Mouse (Mus musculus): Measurements from ENCODE around the gene Ccl25. TPM values are rescaled to one million over a fixed set of nuclear protein-coding genes. Genes with fewer than 3 reads are reported as not detected.
A peak's percentile ranks its signal among the peaks of the same experiment; 100 is the strongest.

Ccl25 gene
- total RNA-seq (2021): 10 to 100 TPM in 1 of 2 experiments, 1 to 10 TPM in 1; 5.9 to 14.8 TPM
- long read RNA-seq, experiment 1, transcript Ccl25-201 (6 exons, 1,058 nt): major isoform, 11 of 13 reads
- long read RNA-seq, experiment 1, partial matches to known transcripts: 0 of 13 reads
- long read RNA-seq, experiment 1, other reads (novel, unspliced or antisense): 2 of 13 reads
- long read RNA-seq, experiment 2, partial matches to known transcripts: 0 of 4 reads
- long read RNA-seq, experiment 2, other reads (novel, unspliced or antisense): 2 of 4 reads

DNA sequence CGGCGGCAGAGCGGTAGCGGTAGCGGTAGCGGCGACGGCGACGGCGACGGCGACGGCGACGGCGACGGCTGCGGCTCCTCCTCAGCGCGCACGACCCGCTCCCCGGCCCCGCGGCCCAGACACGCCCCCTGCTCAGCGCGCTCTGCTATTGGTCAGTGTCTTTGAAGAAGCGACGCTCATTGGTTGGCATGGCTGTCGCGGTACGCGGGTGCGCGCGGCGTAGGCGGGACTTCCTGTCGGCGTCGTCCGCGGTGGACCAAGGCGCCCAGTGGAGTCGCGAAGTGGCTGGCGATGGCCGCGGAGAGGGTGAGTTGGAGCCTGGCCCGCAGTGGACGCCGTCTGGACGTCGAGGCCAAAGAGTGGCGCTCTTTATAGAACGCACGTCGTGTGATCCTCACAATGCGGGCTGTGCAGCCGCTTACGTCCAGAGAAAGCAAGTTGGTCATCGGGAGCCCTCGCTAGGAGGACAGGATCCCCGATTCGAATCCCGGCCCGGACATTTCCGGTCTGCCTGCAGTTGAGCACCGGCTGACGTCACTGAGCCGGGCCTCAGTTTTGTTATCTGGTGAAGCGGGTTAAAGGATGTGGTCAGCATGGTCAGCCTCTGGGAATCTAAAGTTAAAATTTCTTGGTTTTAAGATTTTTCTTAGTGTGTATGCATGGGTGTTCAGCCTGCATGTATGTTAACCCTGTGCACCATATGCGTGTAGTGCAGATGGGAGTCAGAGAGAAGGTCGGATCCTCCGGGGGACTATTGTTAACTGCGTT, at the start of gene Ccl25, which contains the start of gene Elavl1:
Gene Ccl25 (plus strand): TSS at position 228 of the 768 bp plus-strand sequence.
Gene Elavl1 (minus strand): TSS at position 431 of the 768 bp plus-strand sequence.
- DNase-seq: peak; percentile 98 to 99
- intact Hi-C loops (cut with DNase I): loop anchor here (5.0 to 10.0 kb wide), 3 partner anchors 133 to 170 kb away; partner anchors contain the start of genes Cers4 and Evi5l

DNA sequence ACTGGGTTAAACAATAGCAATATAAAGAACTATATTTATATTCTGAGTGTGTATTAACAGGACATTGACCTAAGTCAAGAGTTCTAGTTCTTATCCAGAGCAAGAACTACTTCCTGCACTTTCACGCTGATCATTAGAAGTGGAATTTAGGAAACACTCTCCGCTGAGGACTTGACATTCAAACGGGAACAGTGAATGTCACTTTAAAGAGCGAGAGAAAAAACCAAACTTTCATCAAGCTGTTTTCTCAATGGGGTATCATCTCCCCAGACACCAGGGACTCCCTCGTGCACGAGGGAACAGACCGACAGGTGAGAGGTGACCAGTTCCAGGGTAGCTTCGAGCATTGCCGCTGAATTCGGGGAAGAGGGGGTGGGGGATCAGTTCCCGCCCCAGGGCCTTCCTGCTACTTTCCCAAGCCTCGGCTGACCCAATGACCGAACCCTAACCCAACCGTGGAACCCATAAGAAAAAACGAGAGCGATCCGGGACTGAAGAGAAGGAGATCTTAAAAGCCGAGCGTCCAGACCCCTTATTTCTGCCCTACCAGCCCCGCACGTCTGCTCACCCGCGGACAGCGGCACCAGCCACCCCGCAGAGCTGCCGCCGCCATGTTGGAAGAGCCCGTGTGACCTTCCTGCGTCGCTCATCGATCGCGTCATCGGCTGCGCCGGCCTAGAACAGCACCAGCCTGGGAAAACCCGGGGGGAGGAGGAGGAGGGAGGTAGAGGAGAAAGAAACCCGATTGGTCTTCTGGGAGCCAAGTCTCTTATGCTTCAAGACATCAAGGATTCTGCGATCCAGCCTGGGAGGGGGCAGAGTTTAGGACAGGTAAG, 49.5 kb upstream of the Ccl25 start, which contains the start of gene Timm44:
Gene Timm44 (minus strand): TSS at position 639 of the 836 bp plus-strand sequence.
- peak; percentile 94 to 97 for DNase-seq
- intact Hi-C loops (cut with DNase I): no loop called here

DNA sequence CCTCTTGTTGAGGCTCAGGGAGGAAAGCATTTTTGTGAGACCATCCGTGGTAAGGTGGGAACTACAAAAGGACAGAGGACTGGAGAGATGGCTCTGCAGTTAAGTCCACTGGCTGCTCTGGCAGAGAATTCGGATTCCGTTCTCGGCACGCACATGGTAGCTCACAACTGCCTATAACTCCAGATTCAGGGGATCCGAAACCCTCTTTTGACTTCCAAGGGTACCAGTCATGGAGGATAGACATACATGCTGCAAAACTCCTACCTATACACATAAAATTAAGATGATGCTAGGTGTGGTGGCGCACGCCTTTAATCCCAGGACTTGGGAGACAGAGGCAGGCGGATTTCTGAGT, 48.9 kb upstream of the Ccl25 start:
- intact Hi-C loops (cut with DNase I): no loop called here
- DNase-seq: no peak

DNA sequence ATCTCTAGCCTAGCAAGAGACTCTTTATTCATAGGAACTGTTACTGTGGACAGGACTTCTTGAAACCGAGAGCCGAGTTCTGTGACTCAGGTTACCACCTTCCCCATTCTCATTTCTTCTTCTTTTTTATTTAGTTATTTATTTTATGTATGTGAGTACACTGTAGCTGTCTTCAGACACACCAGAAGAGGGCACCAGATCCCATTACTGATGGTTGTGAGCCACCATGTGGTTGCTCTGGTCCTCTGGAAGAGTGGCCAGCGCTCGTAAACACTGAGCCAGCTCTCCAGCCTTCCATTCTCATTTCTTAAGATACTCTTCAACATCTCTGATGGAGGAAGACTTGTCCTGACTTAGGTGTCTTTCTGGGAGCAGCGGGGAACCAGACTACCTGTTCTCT, 32.3 kb upstream of the Ccl25 start:
- intact Hi-C loops (cut with DNase I): no loop called here
- DNase-seq: no peak

DNA sequence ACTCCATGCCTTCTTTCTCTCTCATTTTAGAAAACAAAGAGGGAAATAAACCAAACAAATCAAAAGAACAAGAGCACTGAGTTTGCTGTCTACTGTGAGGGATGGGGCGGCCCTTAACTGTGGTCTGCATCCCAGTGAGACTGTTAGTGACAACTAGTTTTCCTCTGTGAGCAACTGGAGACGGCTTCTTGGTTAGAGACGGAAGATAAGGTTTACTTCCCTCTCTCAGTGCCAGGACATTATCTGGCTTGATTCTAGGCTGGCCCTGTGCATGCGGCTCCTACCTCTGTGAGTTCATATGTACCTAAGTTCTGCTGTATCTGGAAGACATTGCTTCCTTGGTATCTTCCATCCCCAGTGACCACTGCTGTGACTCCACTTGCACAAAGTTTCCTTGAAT, 27.2 kb upstream of the Ccl25 start:
- DNase-seq: no peak

DNA sequence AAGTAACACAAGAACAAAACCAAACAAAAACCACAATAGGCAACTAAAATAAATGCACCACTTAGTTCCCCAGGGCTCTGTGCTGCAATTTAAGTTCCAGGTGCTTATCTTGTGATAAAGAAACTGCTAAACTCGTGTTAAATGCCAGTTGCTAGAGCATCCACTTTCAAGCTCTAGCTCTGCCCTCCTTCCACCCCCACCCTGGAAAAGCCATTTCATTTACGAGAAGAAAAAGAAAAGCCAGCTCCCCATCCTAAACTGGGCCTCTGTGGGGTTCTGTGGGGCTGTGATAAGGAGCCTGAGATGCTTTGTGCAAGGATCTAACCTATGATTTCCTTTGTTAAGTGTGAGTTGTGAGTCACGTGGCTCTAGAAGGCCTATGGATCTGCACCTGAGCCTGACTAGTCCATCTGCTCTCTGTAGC, 20.9 kb upstream of the Ccl25 start:
- intact Hi-C loops (cut with DNase I): no loop called here
- DNase-seq: no peak

More for the DNA sequence above, 27.2 kb upstream of the Ccl25 start:
- intact Hi-C loops (cut with DNase I): no loop called here

DNA sequence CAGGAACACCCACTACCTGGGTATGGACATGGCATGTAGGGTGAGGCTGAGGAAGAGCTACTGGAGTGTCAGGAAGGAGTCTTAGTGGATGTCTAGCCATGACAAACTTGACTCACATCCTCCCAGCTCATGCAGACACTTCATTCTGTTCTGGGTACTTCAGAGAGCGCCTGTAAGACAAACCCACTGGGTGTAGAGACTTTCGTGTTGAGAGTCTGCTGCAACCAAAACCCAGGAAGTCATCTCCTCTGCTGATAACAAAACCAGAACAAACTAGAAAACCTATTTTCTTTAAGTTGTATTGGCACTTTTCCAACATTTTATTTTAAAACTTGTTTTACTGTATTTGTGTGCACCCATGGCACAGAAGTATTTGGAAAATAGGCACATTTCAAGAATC, 19.2 kb upstream of the Ccl25 start:
- no peak for DNase-seq
- intact Hi-C loops (cut with DNase I): no loop called here

DNA sequence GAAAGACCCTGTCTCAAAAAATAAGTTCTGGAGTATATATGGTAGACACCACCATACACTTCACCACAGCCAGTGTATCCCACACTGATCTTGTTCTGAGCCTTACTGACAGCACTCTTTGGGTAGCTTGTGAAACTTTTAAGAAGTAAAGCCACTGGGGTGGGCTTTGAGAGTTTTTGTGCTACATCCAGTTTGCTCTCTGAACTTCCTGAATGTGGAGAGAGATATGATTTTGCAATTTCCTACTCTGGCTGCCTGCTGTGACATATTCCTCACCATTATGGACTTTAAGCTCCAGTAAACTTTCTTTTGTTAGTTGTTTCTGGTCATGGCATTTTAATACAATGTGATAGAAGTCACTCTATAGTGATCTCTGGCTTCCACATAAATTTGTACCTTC, 12.9 kb upstream of the Ccl25 start:
- DNase-seq: no peak
- intact Hi-C loops (cut with DNase I): no loop called here

DNA sequence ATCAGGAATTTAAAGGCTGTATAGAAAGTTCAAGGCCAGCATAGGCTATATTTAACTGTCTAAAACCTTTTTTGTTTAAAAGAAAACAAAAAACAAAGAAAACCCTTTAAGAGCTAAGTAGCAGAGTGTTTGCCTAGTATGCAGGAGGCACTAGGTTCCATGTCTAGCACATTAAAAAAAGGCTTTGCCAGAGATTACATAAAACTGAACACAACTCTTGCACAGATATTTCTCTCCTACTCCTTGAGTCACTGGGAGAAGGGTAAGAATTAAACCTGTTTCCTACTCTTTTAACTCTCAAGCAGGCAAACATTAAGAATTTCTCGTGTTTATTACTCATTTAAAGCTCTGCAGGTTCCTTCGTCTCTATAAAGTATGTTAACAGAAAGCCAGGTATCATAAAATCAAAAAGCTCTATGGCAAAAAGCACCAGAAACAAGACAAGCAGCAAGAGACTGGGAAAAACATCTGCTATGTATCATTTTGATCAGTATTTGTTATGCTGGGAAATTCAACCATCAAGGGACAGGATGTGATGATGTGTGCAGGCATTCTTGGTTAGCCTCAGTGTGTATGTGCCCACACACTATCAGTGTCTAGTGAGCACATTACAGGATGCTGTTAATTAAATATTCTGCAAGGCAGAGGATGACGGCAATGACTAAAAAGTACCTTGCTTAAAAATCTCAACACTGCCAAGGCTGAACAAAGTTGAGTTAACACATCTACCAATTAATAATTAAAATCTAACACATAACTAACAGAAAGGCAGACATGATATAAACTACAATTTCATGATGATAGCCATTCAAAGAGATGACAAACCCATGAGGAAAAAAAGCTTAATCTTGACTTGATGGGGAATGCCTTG, 11.5 kb upstream of the Ccl25 start:
- DNase-seq: no peak
- intact Hi-C loops (cut with DNase I): no loop called here

DNA sequence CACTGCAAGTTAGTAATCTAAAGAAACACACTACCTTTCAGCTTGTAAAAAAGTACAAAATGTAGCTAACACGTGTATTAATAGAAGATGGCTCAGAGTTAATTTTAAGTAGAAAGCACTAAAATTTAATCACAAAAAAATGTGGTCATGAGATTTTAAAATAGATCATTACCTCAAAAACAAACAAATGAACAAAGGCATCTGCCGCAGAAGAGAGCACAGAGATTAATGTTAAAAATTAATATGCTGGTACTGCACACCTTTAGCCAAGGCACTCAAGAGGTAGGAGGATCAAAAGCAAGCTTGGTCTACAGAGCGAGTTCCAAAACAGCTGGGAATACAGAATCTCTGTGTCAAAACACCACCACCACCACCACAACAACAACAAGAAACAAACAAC, 10.2 kb upstream of the Ccl25 start:
- no peak for DNase-seq
- intact Hi-C loops (cut with DNase I): no loop called here

DNA sequence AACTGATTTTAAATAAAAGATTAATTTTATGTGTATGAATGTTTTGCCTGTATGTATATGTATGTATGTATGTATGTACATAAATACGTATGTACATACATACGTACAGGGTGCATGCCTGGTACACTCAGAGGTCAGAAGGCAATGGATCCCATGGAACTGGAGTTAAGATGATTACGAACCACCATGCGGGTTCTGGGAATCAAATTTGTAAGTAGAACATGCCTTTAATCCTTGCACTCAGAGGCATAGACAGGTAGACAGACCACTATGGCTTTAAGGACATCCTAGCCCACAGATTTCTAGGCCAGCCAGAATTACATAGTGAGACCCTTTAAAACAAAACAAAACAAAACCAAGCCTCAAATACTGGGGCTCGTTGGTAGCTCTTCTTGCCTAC, 6.9 kb upstream of the Ccl25 start:
- intact Hi-C loops (cut with DNase I): no loop called here

DNA sequence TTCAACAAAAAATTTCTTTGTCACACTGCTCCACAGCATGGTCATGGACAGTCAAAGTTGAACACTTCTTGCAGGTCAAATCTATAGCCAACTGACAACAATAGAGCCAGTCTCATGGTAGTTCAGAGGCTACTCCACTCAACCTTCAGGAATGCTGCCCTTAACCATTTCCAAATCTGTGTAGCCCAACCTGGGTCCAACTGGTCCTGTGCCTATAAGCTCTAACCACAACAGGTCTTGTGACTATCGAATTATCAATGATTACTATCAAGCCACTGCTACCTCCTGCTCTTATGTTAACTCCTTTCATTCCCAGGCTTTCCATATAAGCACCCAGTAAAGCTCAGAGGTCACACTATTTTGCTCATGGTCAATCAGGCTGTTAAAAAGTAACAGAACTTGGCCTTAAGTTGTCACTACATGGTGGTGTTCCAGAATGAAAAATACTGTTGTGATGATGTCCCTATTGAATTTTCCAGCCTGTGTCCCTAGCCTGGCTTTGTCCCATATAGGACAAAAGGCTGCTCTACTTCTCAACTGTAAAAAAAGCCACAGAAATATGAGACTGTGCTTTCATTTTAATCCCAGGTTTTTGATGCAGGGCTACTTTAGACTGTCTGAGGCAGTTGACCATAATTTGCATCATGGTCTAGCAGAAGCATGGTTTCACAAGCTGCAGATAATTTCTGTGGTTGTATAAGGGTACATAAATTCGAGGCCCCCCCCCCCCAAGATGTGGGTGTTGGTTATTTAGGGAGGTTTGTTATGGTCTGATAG, 6.0 kb upstream of the Ccl25 start:
- intact Hi-C loops (cut with DNase I): no loop called here
- DNase-seq: no peak

More for the DNA sequence above, 6.9 kb upstream of the Ccl25 start:
- no peak for DNase-seq

DNA sequence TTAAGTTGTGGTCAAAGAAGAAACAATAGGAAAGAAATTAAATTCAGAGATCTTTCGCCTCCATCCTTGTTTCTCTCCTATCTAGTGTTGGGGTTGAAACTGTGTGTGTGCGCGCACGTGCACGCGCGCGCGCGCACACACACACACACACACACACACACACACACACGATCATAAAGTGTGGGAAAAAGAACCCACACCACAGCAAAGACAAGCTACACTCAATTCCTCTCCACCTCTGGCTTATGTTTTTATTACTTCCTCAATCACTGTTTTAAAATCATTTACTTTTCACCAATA, 5.5 kb upstream of the Ccl25 start:
- DNase-seq: no peak
- intact Hi-C loops (cut with DNase I): no loop called here

DNA sequence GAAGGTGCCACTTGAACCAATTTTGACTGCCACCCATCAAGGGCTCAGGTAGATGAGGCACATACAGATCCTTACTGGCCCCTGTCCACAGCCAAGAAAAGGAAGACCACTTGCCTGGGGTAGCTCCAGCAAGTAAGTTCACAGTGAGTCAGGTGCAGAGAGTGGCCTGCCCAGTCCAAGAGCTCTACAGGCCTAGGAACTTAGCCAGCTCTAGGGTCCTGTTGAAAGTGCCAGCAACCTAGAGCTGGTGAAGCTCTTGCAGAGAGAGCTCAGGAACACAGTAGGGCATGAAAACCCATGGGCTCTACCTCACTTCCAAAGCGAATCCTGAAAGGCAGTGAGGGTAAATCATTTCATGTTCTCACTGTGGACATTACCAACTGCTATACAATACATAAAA, 4.6 kb upstream of the Ccl25 start:
- DNase-seq: no peak
- intact Hi-C loops (cut with DNase I): loop anchor here (5.0 to 10.0 kb wide), 3 partner anchors 128 to 174 kb away; partner anchors contain the start of genes Cers4 and Evi5l

DNA sequence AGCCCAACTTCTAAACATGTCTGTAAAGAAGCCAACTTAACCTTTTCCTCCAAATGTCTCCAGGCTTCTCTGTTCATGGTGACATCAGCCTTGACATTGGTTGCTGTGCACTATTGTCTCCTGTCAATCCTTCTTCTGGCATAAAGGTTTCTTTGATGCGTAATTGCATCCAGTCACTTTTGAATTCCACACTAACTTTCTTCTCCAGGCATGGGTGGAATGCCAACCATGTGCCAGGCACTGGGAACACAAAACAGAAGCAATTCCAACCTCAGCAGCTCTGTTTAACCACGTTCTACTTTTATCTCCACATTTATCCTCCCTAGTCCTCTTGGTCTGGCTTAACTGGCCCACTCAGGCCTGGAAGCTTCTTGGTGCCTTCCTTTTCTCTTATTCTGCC, 4.0 kb upstream of the Ccl25 start:
- intact Hi-C loops (cut with DNase I): loop anchor here (5.0 to 10.0 kb wide), 3 partner anchors 129 to 174 kb away; partner anchors contain the start of genes Cers4 and Evi5l
- DNase-seq: peak in 1 of 2 experiments; percentile 14

DNA sequence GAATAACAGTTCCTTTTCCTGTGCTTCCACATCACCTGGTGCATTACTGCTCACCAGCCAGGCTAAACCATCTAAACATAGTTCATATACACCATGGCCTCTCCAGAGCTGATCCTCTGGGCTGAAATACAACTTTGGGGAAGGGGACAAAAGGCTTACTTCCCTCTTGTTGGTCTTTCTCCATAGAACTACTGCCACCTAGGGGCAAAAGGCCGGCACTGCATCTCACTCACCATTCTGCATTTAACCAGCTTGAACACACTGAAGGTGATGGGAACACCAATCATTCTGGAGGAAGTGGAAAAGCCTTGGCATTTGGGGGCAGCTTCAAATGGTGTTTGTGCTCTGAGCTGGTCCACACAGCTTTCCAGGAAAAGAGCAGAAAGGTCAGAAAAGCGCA, 2.5 kb upstream of the Ccl25 start:
- intact Hi-C loops (cut with DNase I): loop anchor here (2.0 to 10.0 kb wide), 5 partner anchors 72 to 182 kb away; partner anchors contain the start of genes Cers4 and Evi5l
- DNase-seq: peak; percentile 77 to 89

DNA sequence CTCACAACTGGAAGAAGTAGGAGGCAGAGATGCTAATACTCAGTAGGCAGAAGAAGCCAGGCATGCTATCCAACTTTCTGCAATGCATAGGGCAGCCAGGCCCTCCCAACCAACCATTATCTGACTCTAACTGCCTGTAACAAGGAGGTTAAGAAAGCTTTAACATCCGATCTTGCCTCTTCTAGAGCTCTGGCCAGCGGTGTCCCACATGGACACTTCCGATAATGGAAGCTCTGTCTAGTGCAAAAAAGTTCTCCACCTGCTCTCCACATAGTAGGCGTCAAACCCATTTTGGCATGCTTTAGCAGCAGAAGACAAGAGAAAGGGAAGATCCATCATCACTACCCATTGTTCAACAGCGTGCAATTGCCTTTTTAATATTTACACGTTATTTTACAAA, 1.1 kb upstream of the Ccl25 start:
- intact Hi-C loops (cut with DNase I): loop anchor here (2.0 to 10.0 kb wide), 5 partner anchors 73 to 183 kb away; partner anchors contain the start of genes Cers4 and Evi5l
- DNase-seq: no peak

DNA sequence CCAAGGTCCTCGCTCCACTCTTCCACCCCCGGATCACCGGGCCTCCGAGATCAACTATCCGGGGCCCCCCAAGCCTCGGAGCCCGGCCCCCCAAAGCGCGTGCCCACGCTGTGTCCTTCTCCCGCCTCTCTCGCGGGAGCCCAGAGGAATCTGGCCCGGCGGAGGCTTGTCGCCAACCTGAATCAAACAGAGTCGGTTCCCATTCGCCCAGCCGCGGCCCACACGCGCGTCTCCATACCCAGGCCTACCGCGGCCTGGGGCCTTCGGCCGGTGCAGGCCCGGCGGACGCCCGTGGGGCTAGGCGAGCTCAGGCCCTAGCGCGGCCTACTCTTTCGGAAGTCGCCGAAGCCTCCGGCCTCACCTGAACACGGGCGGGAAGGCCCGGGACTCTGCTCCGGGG, 485 bp upstream of the Ccl25 start:
- no peak for DNase-seq
- intact Hi-C loops (cut with DNase I): loop anchor here (5.0 to 10.0 kb wide), 3 partner anchors 132 to 170 kb away; partner anchors contain the start of genes Cers4 and Evi5l

DNA sequence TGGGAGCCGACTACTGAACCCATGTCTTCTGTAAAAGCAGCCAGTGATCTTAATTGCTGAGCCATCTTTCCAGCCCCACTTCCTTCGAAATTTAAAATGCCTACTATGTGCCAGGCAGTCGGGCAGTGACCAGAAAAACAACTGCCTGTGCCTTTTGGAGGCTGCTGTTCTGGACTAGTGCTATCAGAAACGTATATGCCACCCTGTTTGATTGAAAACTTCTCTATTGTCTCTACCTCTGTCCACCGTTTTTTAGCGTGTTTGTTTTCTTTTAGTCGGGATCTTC, 684 bp downstream of the Ccl25 start:
- intact Hi-C loops (cut with DNase I): loop anchor here (10.0 kb wide), 2 partner anchors 161 to 169 kb away; partner anchors contain the start of genes Cers4 and Evi5l
- DNase-seq: no peak

Measured in heart, postnatal 14 days (tissue).